Mouse (Mus musculus): ENCODE measurements around the gene Ttc22. TPM values are rescaled to one million over a fixed set of nuclear protein-coding genes. Genes with fewer than 3 reads are reported as not detected.

Ttc22 gene
- total and polyA plus RNA-seq, 3 experiments = 0.04 TPM; not detected in 2

DNA sequence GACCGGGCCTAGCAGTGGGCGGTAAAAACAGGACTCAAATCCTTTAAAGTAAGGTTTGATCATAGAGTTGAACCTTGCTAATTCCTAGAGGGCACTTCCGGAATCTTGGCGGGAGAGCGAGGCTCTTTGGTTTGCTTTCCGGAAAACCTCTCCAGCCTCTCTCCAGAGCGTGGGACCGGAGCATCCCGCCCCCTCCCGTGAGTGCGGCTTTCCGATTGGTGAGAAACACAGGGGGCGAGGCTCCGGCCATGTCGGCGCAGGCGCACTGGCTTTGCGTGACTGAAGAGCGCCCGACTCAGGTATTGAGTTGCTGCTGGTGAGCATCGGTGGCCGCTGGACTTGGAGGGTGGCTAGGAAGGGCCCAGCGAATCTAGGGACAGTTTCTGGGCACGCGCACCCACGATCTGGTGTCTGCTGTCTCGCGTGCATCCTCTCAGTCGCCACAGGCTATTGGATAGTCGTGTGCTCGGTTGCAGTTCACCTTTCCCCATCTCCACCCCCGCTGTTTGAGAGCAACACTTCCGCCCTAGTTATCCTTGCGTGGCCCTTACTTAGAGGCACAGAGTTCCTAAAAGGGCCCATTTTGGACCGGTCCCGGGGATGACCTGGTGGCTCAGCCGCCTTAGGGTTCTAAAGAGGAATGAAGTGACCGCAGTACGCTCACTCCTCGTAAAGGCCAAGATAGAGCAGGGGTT is 28.7 kb downstream of the Ttc22 start, which contains the start of gene Pars2 (continued):
- TF ChIP-seq POLR2AphosphoS5 (IDR thresholded peaks at IDR 0.05; ENCODE audit: borderline replicate concordance, low read depth, low read length) = no peak
- no peak for TF ChIP-seq MXI1 (IDR thresholded peaks at IDR 0.05; ENCODE audit: low read depth, low read length)
- TF ChIP-seq JUND (IDR thresholded peaks at IDR 0.05; ENCODE audit: low read depth, low read length) = no peak
- TF ChIP-seq MEF2A (IDR thresholded peaks at IDR 0.05; ENCODE audit: extremely low read depth, insufficient replicate concordance, low read depth, low read length, poor library complexity, severe bottlenecking) = no peak
- peak; percentile 77; the same call in 1 of the 2 replicates for TF ChIP-seq MYC (IDR thresholded peaks at IDR 0.05; ENCODE audit: low read depth, low read length)
- no peak for TF ChIP-seq CHD2 (IDR thresholded peaks at IDR 0.05; ENCODE audit: low read length)
- no peak for TF ChIP-seq CHD1 (IDR thresholded peaks at IDR 0.05; ENCODE audit: low read depth, low read length)
- TF ChIP-seq MAZ (IDR thresholded peaks at IDR 0.05; ENCODE audit: low read depth, low read length) = no peak
- no peak for TF ChIP-seq BHLHE40 (IDR thresholded peaks at IDR 0.05; ENCODE audit: borderline replicate concordance, low read depth, low read length)
- TF ChIP-seq GATA1 (IDR thresholded peaks at IDR 0.05; ENCODE audit: low read depth, low read length) = no peak
- no peak for TF ChIP-seq RAD21 (IDR thresholded peaks at IDR 0.05; ENCODE audit: low read depth, low read length)
- peak; percentile 88 for TF ChIP-seq TBP (IDR thresholded peaks at IDR 0.05; ENCODE audit: low read depth, low read length)

DNA sequence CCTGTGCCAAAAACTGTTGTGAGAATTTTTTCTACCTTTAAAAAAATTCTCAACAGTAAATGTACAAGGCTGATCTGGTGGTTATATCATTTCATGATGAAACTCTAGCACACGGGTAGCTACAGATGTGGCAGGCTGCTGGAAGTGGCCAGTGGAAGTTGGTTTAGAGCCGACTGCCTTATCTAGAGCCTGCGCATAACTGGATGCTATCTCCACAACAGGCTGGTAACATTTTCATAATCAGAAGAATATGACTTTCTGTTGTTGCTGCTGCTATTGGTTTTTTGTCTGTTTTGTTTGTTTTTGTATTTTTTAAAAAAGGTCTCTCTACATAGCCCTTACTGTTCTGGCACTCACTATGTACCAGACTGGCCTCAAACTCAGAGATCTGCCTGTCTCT is 30.3 kb downstream of the Ttc22 start:
- Histone ChIP-seq H3K27me3 (ENCODE audit: control insufficient read depth in 1 of 2, insufficient read depth in 2 of 2, low read length in 2 of 2) (no peaks in the 10 kb centered on the region), H3K79me2 (ENCODE audit: control insufficient read depth, insufficient read depth, low read length, poor library complexity) (peaks cover 2% of the 10 kb centered on the region), H3K36me3 (ENCODE audit: control insufficient read depth in 1 of 2, insufficient read depth in 2 of 2, low read length in 2 of 2) (peaks cover 0 to 16% of the 10 kb centered on the region in 2 experiments; a peak in 1 of 4 replicates), H3K9ac (ENCODE audit: control insufficient read depth, low read depth, low read length, poor library complexity, severe bottlenecking) (peak overlapping the region; percentile 0; the same call in 1 of the 2 replicates), H3K27ac (ENCODE audit: control insufficient read depth, low read depth, low read length) (0 out of 2 replicates have a peak overlapping the region, but pooled peaks have one; percentile 1), H3K4me3 (ENCODE audit: control insufficient read depth in 1 of 2, insufficient read depth in 1 of 2, low read depth in 2 of 2, low read length in 2 of 2) (peak overlapping the region in 1 of 2 experiments; percentile 77; a peak in 2 of 4 replicates), H3K4me1 (ENCODE audit: control insufficient read depth in 1 of 2, insufficient read depth in 2 of 2, low read length in 2 of 2) (peaks cover 11 to 17% of the 10 kb centered on the region in 2 experiments; a peak in 3 of 4 replicates), H3K9me3 (replicated peaks; ENCODE audit: insufficient read depth, low read length) (no peaks in the 10 kb centered on the region)
- peak; percentile 18; the same call in 1 of the 2 replicates for TF ChIP-seq ETS1 (IDR thresholded peaks at IDR 0.05; ENCODE audit: low read depth, low read length)
- TF ChIP-seq GATA1 (IDR thresholded peaks at IDR 0.05; ENCODE audit: low read depth, low read length) = peak; percentile 55; the same call in 1 of the 2 replicates
- no peak for TF ChIP-seq NELFE (IDR thresholded peaks at IDR 0.05; ENCODE audit: low read depth, low read length)
- TF ChIP-seq NRF1 (IDR thresholded peaks at IDR 0.05; ENCODE audit: insufficient read depth, low read depth, low read length, poor library complexity, severe bottlenecking) = peak; percentile 59; the same call in 1 of the 2 replicates
- 0 out of 2 replicates have a peak, but pooled peaks have one; percentile 45 for TF ChIP-seq TBP (IDR thresholded peaks at IDR 0.05; ENCODE audit: low read depth, low read length)
- no peak; the same call in 1 of the 2 replicates for TF ChIP-seq MYB (IDR thresholded peaks at IDR 0.05; ENCODE audit: low read depth, low read length)
- TF ChIP-seq JUND (IDR thresholded peaks at IDR 0.05; ENCODE audit: low read depth, low read length) = no peak
- TF ChIP-seq CHD1 (IDR thresholded peaks at IDR 0.05; ENCODE audit: low read depth, low read length) = no peak
- peak in 1 of 2 experiments; percentile 24; a peak in 2 of 4 replicates for TF ChIP-seq EP300 (IDR thresholded peaks at IDR 0.05; ENCODE audit: low read depth in 1 of 2, low read length in 2 of 2)
- TF ChIP-seq USF1 (IDR thresholded peaks at IDR 0.05; ENCODE audit: low read depth, low read length) = no peak
- peak; percentile 44 for DNase-seq (ENCODE audit: low read depth, low spot score)

All from MEL (cell line).